Mouse (Mus musculus) embryonic facial prominence, embryonic 10.5 days (tissue): ENCODE results near the gene Tmod3. TPM values are rescaled to one million over a fixed set of nuclear protein-coding genes. Genes with fewer than 3 reads are reported as not detected.

Source experiments
- DNase-seq: peaks from one replicate; pipeline ENCODE4 v3.0.0-alpha.2; 2017; ENCODE audit warnings: low spot score
- H3K27ac ChIP-seq: fragments of 300-500 bp; sonication (generic); replicated peaks from 2 replicates; pipeline ENCODE4 v1.5.1; 2016; ENCODE audit warnings: mild to moderate bottlenecking
- H3K27me3 ChIP-seq: fragments of 300-500 bp; sonication (generic); replicated peaks from 2 replicates; pipeline ENCODE4 v1.6.1; 2016; ENCODE audit warnings: low read depth, mild to moderate bottlenecking; ENCODE audit not compliant: poor library complexity, severe bottlenecking
- H3K36me3 ChIP-seq: fragments of 300-500 bp; sonication (generic); replicated peaks from 2 replicates; pipeline ENCODE4 v1.6.1; 2016; ENCODE audit warnings: mild to moderate bottlenecking, moderate library complexity
- H3K4me1 ChIP-seq: fragments of 300-500 bp; sonication (generic); 2 replicates; pipeline ENCODE4 v1.6.1; 2016
- H3K4me3 ChIP-seq: fragments of 300-500 bp; sonication (generic); 2 replicates; pipeline ENCODE4 v1.5.1; 2016; ENCODE audit warnings: mild to moderate bottlenecking, moderate library complexity
- H3K9me3 ChIP-seq: fragments of 300-500 bp; sonication (generic); 2 replicates; pipeline ENCODE4 v1.6.1; 2016; ENCODE audit warnings: mild to moderate bottlenecking
- WGBS: fragments of 180-500 bp; shearing (Covaris S2); methylation state at CpG from one replicate; pipeline ENCODE4 v1.1.7; 2016; 5-methylcytosine and 5-hydroxymethylcytosine counted together
- polyA plus RNA-seq: library from polyadenylated mRNA; unstranded; fragments of >200 nt; fragmentation: Nextera tagmentation; extraction: Ambion mirVana; gene quantifications from 2 replicates; pipeline ENCODE4 v1.2.1, GENCODE M21; 2016

The Tmod3 gene
- polyA plus RNA-seq, 1 experiment from 2014 or later = 99.2 TPM

GRCm38 (mm10) chr9:75571036-75571942 is 11.8 kb upstream of the Tmod3 start:
- Histone ChIP-seq H3K27ac (no peak overlapping the region), H3K9me3 (no peaks in the 10 kb centered on the region), H3K4me1 (no peaks in the 10 kb centered on the region), H3K27me3 (no peaks in the 10 kb centered on the region), H3K36me3 (peaks cover 31% of the 10 kb centered on the region), H3K4me3 (no peak overlapping the region)
- no peak for DNase-seq
- 89% methylated on average over 5 of the region's 5 CpGs for WGBS

GRCm38 (mm10) chr9:75568399-75568798 is 8.9 kb upstream of the Tmod3 start:
- peaks cover 7% of the 10 kb centered on the region for H3K36me3 ChIP-seq
- H3K4me1 ChIP-seq = no peaks in the 10 kb centered on the region
- no peak overlapping the region for H3K27ac ChIP-seq
- H3K4me3 ChIP-seq = no peak overlapping the region
- no peaks in the 10 kb centered on the region for H3K27me3 ChIP-seq
- DNase-seq = no peak
- H3K9me3 ChIP-seq = no peaks in the 10 kb centered on the region
- 95% methylated on average over 6 of the region's 6 CpGs for WGBS

- no peak for DNase-seq
- Histone ChIP-seq H3K36me3 (no peaks in the 10 kb centered on the region), H3K27ac (no peak overlapping the region), H3K27me3 (no peaks in the 10 kb centered on the region), H3K4me3 (no peak overlapping the region), H3K9me3 (no peaks in the 10 kb centered on the region), H3K4me1 (no peaks in the 10 kb centered on the region)
- 85% methylated on average over 6 of the region's 6 CpGs for WGBS
Measured at GRCm38 (mm10) chr9:75564892-75565291, 5.4 kb upstream of the Tmod3 start.

GRCm38 (mm10) chr9:75563622-75564021 is 4.2 kb upstream of the Tmod3 start:
- Histone ChIP-seq H3K36me3 (no peaks in the 10 kb centered on the region), H3K27ac (no peak overlapping the region), H3K4me1 (peaks cover 4% of the 10 kb centered on the region; the same call in 1 of the 2 replicates), H3K9me3 (no peaks in the 10 kb centered on the region), H3K4me3 (no peak overlapping the region), H3K27me3 (no peaks in the 10 kb centered on the region)
- 84% methylated on average over 6 of the region's 6 CpGs for WGBS
- DNase-seq = no peak

GRCm38 (mm10) chr9:75563176-75563575 is 3.7 kb upstream of the Tmod3 start:
- WGBS = 68% methylated on average over 2 of the region's 2 CpGs
- H3K9me3 ChIP-seq = no peaks in the 10 kb centered on the region
- no peak overlapping the region for H3K4me3 ChIP-seq
- DNase-seq = no peak
- no peaks in the 10 kb centered on the region for H3K36me3 ChIP-seq
- peaks cover 9% of the 10 kb centered on the region for H3K4me1 ChIP-seq
- no peaks in the 10 kb centered on the region for H3K27me3 ChIP-seq
- no peak overlapping the region for H3K27ac ChIP-seq

- 88% methylated on average over 13 of the region's 13 CpGs for WGBS
Measured at GRCm38 (mm10) chr9:75561040-75561669, 1.7 kb upstream of the Tmod3 start.

GRCm38 (mm10) chr9:75560353-75560752 is 896 bp upstream of the Tmod3 start:
- Histone ChIP-seq H3K4me1 (peaks cover 20% of the 10 kb centered on the region), H3K36me3 (no peaks in the 10 kb centered on the region), H3K4me3 (no peak overlapping the region), H3K27ac (no peak overlapping the region), H3K9me3 (no peaks in the 10 kb centered on the region), H3K27me3 (no peaks in the 10 kb centered on the region)
- DNase-seq = no peak

More at GRCm38 (mm10) chr9:75561040-75561669, 1.7 kb upstream of the Tmod3 start:
- H3K4me1 ChIP-seq = peaks cover 18% of the 10 kb centered on the region
- no peaks in the 10 kb centered on the region for H3K9me3 ChIP-seq
- H3K4me3 ChIP-seq = no peak overlapping the region
- no peak overlapping the region for H3K27ac ChIP-seq
- no peaks in the 10 kb centered on the region for H3K36me3 ChIP-seq
- H3K27me3 ChIP-seq = no peaks in the 10 kb centered on the region
- DNase-seq = no peak

- no peak for DNase-seq
- Histone ChIP-seq H3K4me3 (peak overlapping the region; percentile 94), H3K27ac (peak overlapping the region; percentile 87), H3K9me3 (no peaks in the 10 kb centered on the region), H3K27me3 (no peaks in the 10 kb centered on the region), H3K36me3 (no peaks in the 10 kb centered on the region), H3K4me1 (peaks cover 21% of the 10 kb centered on the region)
- under 1% methylated on average over 47 of the region's 47 CpGs for WGBS
Measured at GRCm38 (mm10) chr9:75558812-75559511, 495 bp downstream of the Tmod3 start.

- peak overlapping the region; percentile 87; the same call in 1 of the 2 replicates for H3K27ac ChIP-seq
- DNase-seq = no peak
- H3K27me3 ChIP-seq = no peaks in the 10 kb centered on the region
- peak overlapping the region; percentile 94 for H3K4me3 ChIP-seq
- peaks cover 27% of the 10 kb centered on the region for H3K4me1 ChIP-seq
- no peaks in the 10 kb centered on the region for H3K36me3 ChIP-seq
- H3K9me3 ChIP-seq = no peaks in the 10 kb centered on the region
- 24% methylated on average over 3 of the region's 3 CpGs for WGBS
Measured at GRCm38 (mm10) chr9:75558360-75558759, 1.1 kb downstream of the Tmod3 start.

- H3K27ac ChIP-seq = no peak overlapping the region
- WGBS = 70% methylated on average over 4 of the region's 4 CpGs
- H3K36me3 ChIP-seq = no peaks in the 10 kb centered on the region; the same call in 1 of the 2 replicates
- no peaks in the 10 kb centered on the region for H3K27me3 ChIP-seq
- 0 out of 2 replicates have a peak, but pooled peaks cover 6% of the 10 kb centered on the region for H3K9me3 ChIP-seq
- DNase-seq = no peak
- peaks cover 39% of the 10 kb centered on the region for H3K4me1 ChIP-seq
- no peak overlapping the region for H3K4me3 ChIP-seq
Measured at GRCm38 (mm10) chr9:75553719-75554118, 5.7 kb downstream of the Tmod3 start.

- Histone ChIP-seq H3K4me1 (peaks cover 24% of the 10 kb centered on the region), H3K36me3 (no peaks in the 10 kb centered on the region; the same call in 1 of the 2 replicates), H3K27me3 (no peaks in the 10 kb centered on the region), H3K9me3 (0 out of 2 replicates have a peak, but pooled peaks cover 6% of the 10 kb centered on the region), H3K27ac (no peak overlapping the region), H3K4me3 (no peak overlapping the region)
- WGBS = 54% methylated on average over 5 of the region's 5 CpGs
- no peak for DNase-seq
Measured at GRCm38 (mm10) chr9:75551342-75551741, 8.1 kb downstream of the Tmod3 start.

GRCm38 (mm10) chr9:75549010-75549409 is 10.4 kb downstream of the Tmod3 start:
- 77% methylated on average over 8 of the region's 8 CpGs for WGBS
- no peaks in the 10 kb centered on the region; the same call in 1 of the 2 replicates for H3K36me3 ChIP-seq
- no peak for DNase-seq
- peaks cover 24% of the 10 kb centered on the region for H3K4me1 ChIP-seq
- no peak overlapping the region for H3K27ac ChIP-seq
- no peaks in the 10 kb centered on the region for H3K27me3 ChIP-seq
- 0 out of 2 replicates have a peak, but pooled peaks cover 6% of the 10 kb centered on the region for H3K9me3 ChIP-seq
- H3K4me3 ChIP-seq = no peak overlapping the region
